Mouse (Mus musculus): ENCODE measurements around the gene Dusp16.

GRCm38 (mm10) chr6:134669179-134669865 lies 123.1 kb downstream of the Dusp16 start:
- TF ChIP-seq CTCF (conservative IDR thresholded peaks at IDR 0.05; ENCODE audit: low read length): no peak
- TF ChIP-seq POU5F1 (IDR thresholded peaks at IDR 0.05; ENCODE audit: borderline replicate concordance, low read length): no peak
- no peak for TF ChIP-seq NANOG (IDR thresholded peaks at IDR 0.05; ENCODE audit: borderline replicate concordance, low read length)
